Mouse (Mus musculus): Measurements from ENCODE around the gene Svs2.

GRCm38 (mm10) chr2:164238366-164238765 is at the start of gene Svs2:
- TF ChIP-seq CTCF (IDR thresholded peaks at IDR 0.05; ENCODE audit: borderline replicate concordance, insufficient read depth, low read length): no peak
- no peak for TF ChIP-seq POLR2A (IDR thresholded peaks at IDR 0.05; ENCODE audit: low read depth, low read length)
